Mouse (Mus musculus) heart, embryonic 12.5 days (tissue): ENCODE data around the gene Arhgap9. TPM values are rescaled to one million over a fixed set of nuclear protein-coding genes. Genes with fewer than 3 reads are reported as not detected.

ENCODE experiments used
- ATAC-seq: fragments of 200-750 bp; cut with Nextera tagmentation; 2 replicates; pipeline ENCODE4 v1.8.0; 2017; ENCODE audit warnings: moderate TSS enrichment, moderate library complexity; ENCODE audit not compliant: insufficient number of reproducible peaks, low FRiP score
- H3K27ac ChIP-seq: fragments of 300-500 bp; sonication (generic); 2 replicates; pipeline ENCODE4 v1.5.1; 2016; ENCODE audit warnings: mild to moderate bottlenecking, moderate library complexity; ENCODE audit not compliant: poor library complexity, severe bottlenecking
- H3K27me3 ChIP-seq: fragments of 300-500 bp; sonication (generic); replicated peaks from 2 replicates; pipeline ENCODE4 v1.6.1; 2016; ENCODE audit warnings: mild to moderate bottlenecking, moderate library complexity
- H3K36me3 ChIP-seq: fragments of 300-500 bp; sonication (generic); 2 replicates; pipeline ENCODE4 v1.6.1; 2016; ENCODE audit warnings: mild to moderate bottlenecking, moderate library complexity
- H3K4me1 ChIP-seq: fragments of 300-500 bp; sonication (generic); replicated peaks from 2 replicates; pipeline ENCODE4 v1.6.1; 2016; ENCODE audit warnings: mild to moderate bottlenecking
- H3K4me2 ChIP-seq: fragments of 300-500 bp; sonication (generic); 2 replicates; pipeline ENCODE4 v1.6.1; 2016; ENCODE audit warnings: mild to moderate bottlenecking, moderate library complexity
- H3K4me3 ChIP-seq: fragments of 300-500 bp; sonication (generic); 2 replicates; pipeline ENCODE4 v1.5.1; 2016; ENCODE audit warnings: mild to moderate bottlenecking
- H3K9ac ChIP-seq: fragments of 300-500 bp; sonication (generic); 2 replicates; pipeline ENCODE4 v1.6.1; 2016; ENCODE audit warnings: mild to moderate bottlenecking, moderate library complexity
- H3K9me3 ChIP-seq: fragments of 300-500 bp; sonication (generic); replicated peaks from 2 replicates; pipeline ENCODE4 v1.6.1; 2016; ENCODE audit warnings: mild to moderate bottlenecking, moderate library complexity
- WGBS: fragments of 180-500 bp; shearing (Covaris S2); methylation state at CpG from one replicate; pipeline ENCODE4 v1.1.7; 2016; 5-methylcytosine and 5-hydroxymethylcytosine counted together
- polyA plus RNA-seq: library from polyadenylated mRNA; unstranded; fragments of >200 nt; fragmentation: Nextera tagmentation; extraction: Ambion mirVana; gene quantifications from 2 replicates; pipeline ENCODE4 v1.2.1, GENCODE M21; 2016

Gene Arhgap9
- polyA plus RNA-seq, 1 experiment from 2014 or later: 1.8 TPM

DNA sequence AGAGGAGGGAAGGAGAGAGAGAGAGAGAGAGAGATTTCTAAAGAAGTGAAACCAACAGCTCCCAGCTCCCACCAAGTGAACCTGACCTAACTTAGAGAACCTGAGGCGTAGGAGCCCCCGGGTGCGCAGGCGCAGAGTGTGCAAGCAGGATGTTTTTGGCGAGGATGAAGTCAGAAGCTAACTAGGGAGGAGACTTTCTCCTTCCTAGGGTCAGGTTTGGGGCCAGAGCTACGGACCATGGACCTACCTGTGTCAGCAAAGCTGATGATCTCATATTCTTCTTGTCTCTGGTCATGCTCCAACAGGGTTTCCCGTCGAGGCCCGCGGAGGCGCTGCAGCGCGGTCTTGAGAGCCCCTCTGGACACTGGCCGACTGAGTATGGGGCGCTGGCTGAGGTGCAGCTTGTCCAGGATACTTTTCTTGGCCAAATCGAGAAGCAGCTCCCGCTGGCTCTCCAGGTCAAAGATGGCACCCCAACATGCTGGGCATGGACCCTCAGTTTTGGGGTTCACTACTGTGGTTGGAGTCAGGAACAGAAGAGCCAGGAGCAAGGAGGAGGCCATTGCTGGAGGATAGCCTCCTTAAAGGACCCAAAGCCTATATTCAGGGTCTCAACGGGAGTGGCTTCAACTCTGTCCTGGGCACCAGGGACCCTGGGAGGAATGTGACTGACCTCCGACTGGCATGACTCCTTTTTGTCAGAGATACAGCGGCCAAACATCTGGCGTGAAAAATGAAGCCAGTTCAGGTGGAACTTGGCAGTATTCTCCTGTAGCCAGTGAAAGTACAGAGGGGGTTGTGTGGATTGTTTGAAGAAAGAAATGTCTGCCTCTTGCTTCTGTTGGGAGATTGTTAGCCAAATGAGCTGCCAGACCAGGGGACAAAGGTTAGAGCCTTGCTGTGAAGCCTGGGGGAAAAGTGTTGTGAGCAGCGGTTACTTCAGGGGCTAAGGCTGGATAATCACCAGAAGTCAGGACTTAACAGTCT lies 48.4 kb downstream of the Arhgap9 start, which contains the start of gene Inhbc:
Gene Inhbc (minus strand): TSS at position 598 of the 987 bp plus-strand sequence.
- H3K27me3 ChIP-seq: no peaks in the 10 kb centered on the region
- H3K4me1 ChIP-seq: no peaks in the 10 kb centered on the region
- H3K9me3 ChIP-seq: no peaks in the 10 kb centered on the region
- no peak within 1 kb of the TSS for H3K4me3 ChIP-seq
- H3K4me2 ChIP-seq: no peak within 1 kb of the TSS
- no peaks in the 10 kb centered on the region for H3K36me3 ChIP-seq
- H3K27ac ChIP-seq: no peak within 1 kb of the TSS
- no peak within 1 kb of the TSS for H3K9ac ChIP-seq
- no peak for ATAC-seq
- WGBS: 68% methylated on average over 22 of the region's 22 CpGs

DNA sequence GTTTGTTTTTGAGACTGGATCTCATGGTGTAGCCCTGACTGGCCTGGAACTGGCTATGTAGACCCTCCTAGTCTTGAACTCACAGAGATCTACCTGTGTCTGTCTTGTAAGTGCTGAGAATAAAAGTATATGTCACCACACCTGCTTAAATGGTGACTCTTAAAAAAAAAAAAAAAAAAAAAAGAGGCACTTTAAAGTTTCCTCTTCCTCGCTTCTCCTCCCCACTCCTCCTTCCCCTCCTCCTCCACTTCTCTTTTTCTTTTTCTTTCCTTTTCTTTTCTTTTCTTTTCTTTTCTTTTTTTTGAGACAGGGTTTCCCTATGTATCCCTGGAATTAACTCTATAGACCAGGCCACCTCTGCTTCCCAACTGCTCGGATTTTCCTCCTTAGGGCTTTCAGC lies 49.3 kb downstream of the Arhgap9 start:
- Histone ChIP-seq H3K27me3 (no peaks in the 10 kb centered on the region), H3K4me3 (no peak overlapping the region), H3K4me2 (no peak overlapping the region), H3K9ac (no peak overlapping the region), H3K4me1 (no peaks in the 10 kb centered on the region), H3K36me3 (no peaks in the 10 kb centered on the region), H3K9me3 (0 out of 2 replicates have a peak, but pooled peaks cover 2% of the 10 kb centered on the region), H3K27ac (no peak overlapping the region)
- ATAC-seq: no peak
- WGBS: 65% methylated on average over 2 of the region's 2 CpGs

DNA sequence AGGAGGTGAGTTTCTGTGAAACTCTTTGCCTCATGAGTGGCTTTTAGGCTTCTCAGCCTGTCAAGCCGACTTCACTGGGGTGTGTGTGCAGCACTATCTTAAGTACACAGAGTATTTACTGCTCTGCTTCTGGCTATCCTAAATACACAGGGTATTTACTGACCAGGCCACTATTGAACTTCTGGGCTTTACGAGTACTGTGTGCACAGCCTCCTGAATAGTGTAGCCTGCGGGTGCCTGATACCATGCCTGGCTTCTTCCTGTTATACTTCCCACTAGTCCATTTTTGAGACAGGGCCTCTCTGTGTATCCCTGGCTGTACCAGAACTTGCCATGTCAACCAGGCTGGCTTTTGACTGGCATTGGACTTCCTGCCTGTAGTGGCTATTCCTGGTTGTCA lies 55.9 kb downstream of the Arhgap9 start:
- WGBS: 66% methylated on average over 3 of the region's 3 CpGs
- Histone ChIP-seq H3K4me3 (no peak overlapping the region), H3K27ac (no peak overlapping the region), H3K4me1 (peaks cover 7% of the 10 kb centered on the region), H3K9ac (no peak overlapping the region), H3K36me3 (no peaks in the 10 kb centered on the region), H3K4me2 (no peak overlapping the region), H3K9me3 (0 out of 2 replicates have a peak, but pooled peaks cover 2% of the 10 kb centered on the region), H3K27me3 (no peaks in the 10 kb centered on the region)
- ATAC-seq: no peak

Other genes with a start within 250 kb of the Arhgap9 start
- gene Agap2, start 246.7 kb upstream of the Arhgap9 start, polyA plus RNA-seq: 0.03 TPM in 1 of 2 replicates, not detected in the other
- 52.2 and 52.4 TPM in 2 replicates for gene Os9, start 200.8 kb upstream of the Arhgap9 start, polyA plus RNA-seq
- 1.9 and 2.4 TPM in 2 replicates for gene B4galnt1, start 156.7 kb upstream of the Arhgap9 start, polyA plus RNA-seq
- 20.2 and 21.0 TPM in 2 replicates for gene Slc26a10, start 141.3 kb upstream of the Arhgap9 start, polyA plus RNA-seq
- 21.3 and 23.1 TPM in 2 replicates for gene Arhgef25, start 131.9 kb upstream of the Arhgap9 start, polyA plus RNA-seq
- gene Dtx3, start 126.2 kb upstream of the Arhgap9 start, polyA plus RNA-seq: 74.3 and 75.1 TPM in 2 replicates
- 29.7 and 31.5 TPM in 2 replicates for gene Pip4k2c, start 110.4 kb upstream of the Arhgap9 start, polyA plus RNA-seq
- gene Kif5a, start 58.6 kb upstream of the Arhgap9 start, polyA plus RNA-seq: 0.37 and 0.79 TPM in 2 replicates
- gene Dctn2, start 55.6 kb upstream of the Arhgap9 start, polyA plus RNA-seq: 133 and 136 TPM in 2 replicates
- gene Mbd6, start 32.9 kb upstream of the Arhgap9 start, polyA plus RNA-seq: 13.6 and 14.6 TPM in 2 replicates
- gene Mars, start 10.2 kb upstream of the Arhgap9 start, polyA plus RNA-seq: 107 and 110 TPM in 2 replicates
- gene Gli1, start 20.0 kb downstream of the Arhgap9 start, polyA plus RNA-seq: 0.31 and 0.41 TPM in 2 replicates
- gene Inhbe, start 32.4 kb downstream of the Arhgap9 start, polyA plus RNA-seq: not detected in 2 replicates
- not detected in 2 replicates for gene Inhbc, start 48.5 kb downstream of the Arhgap9 start, polyA plus RNA-seq
- 35.8 and 36.6 TPM in 2 replicates for gene R3hdm2, start 58.4 kb downstream of the Arhgap9 start, polyA plus RNA-seq
- gene Stac3, start 179.7 kb downstream of the Arhgap9 start, polyA plus RNA-seq: 0.50 and 1.1 TPM in 2 replicates
- gene Ndufa4l2, start 193.0 kb downstream of the Arhgap9 start, polyA plus RNA-seq: 19.5 and 24.4 TPM in 2 replicates
- gene Shmt2, start 200.5 kb downstream of the Arhgap9 start, polyA plus RNA-seq: 80.4 and 83.8 TPM in 2 replicates
- 0.33 and 0.65 TPM in 2 replicates for gene Nxph4, start 212.6 kb downstream of the Arhgap9 start, polyA plus RNA-seq